Mouse (Mus musculus) Patski (cell line): ENCODE data around the gene Trpm1. TPM values are rescaled to one million over a fixed set of nuclear protein-coding genes. Genes with fewer than 3 reads are reported as not detected.

ENCODE experiments used
- ATAC-seq: fragments of 100-300 bp; one replicate; pipeline ENCODE4 v1.8.0; 2021
- CTCF ChIA-PET: fragments of 350-600 bp; sonication (Branson Sonifier 250); formaldehyde crosslinking; loops from one replicate; lab custom pipeline; 2022; ENCODE audit warnings: inconsistent platforms; lab: Charles Lee
- POLR2A ChIA-PET: fragments of 350-600 bp; sonication (Branson Sonifier 250); formaldehyde crosslinking; loops from one replicate; lab custom pipeline; 2022; ENCODE audit warnings: antibody characterized with exemption, inconsistent platforms; lab: Charles Lee
- DNase-seq: peaks from one replicate; pipeline ENCODE4 v3.0.0-alpha.2; 2011; ENCODE audit warnings: low read depth, low spot score
- H3K27me3 ChIP-seq: fragments of 371-371 bp; one replicate; pipeline ENCODE4 v1.5.1; 2021
- CTCF ChIP-seq: fragments of 100-300 bp; IDR thresholded peaks from one replicate; pipeline ENCODE4 v1.5.1; 2021
- in situ Hi-C: fragments of 300-500 bp; cut with MboI; formaldehyde crosslinking; loops from 3 replicates; pipeline ENCODE4 v1.11.1; 2018; ENCODE audit warnings: low pct_unique_long_range_greater_than_20kb, mixed read lengths
- polyA plus RNA-seq: library from polyadenylated mRNA; unstranded; gene quantifications from one replicate; pipeline ENCODE4 v1.2.3, GENCODE M21; 2021

The Trpm1 gene
- polyA plus RNA-seq, 1 experiment from 2014 or later = 0.28 TPM

- ATAC-seq = no peak
- in situ Hi-C loops = loop anchor here (5.0 to 10.0 kb wide), 2 partner anchors 159 to 572 kb away; no protein-coding TSS in a partner anchor
- no peak for DNase-seq
These were observed 9.5 kb downstream of the Trpm1 start for GRCm38 (mm10) chr7:64163086-64163485.

GRCm38 (mm10) chr7:64163890-64164289 is 10.3 kb downstream of the Trpm1 start:
- ChIA-PET CTCF (interaction anchor here (0.9 to 2.3 kb wide), 12 partner anchors 8 to 410 kb away, joined by 3 to 10 read pairs (median 4); partner anchors contain the start of gene Mtmr10), POLR2A (no interaction called here)
- no peak for DNase-seq
- no peak for ATAC-seq
- in situ Hi-C loops = loop anchor here (5.0 to 10.0 kb wide), 2 partner anchors 158 to 571 kb away; no protein-coding TSS in a partner anchor
- no peak for TF ChIP-seq CTCF
- no peaks in the 10 kb centered on the region for H3K27me3 ChIP-seq

More at GRCm38 (mm10) chr7:64163086-64163485, 9.5 kb downstream of the Trpm1 start:
- ChIA-PET POLR2A (no interaction called here), CTCF (interaction anchor here (2.3 kb wide), 1 partner anchor 12 kb away, joined by 9 read pairs; no protein-coding TSS in a partner anchor)
- no peaks in the 10 kb centered on the region for H3K27me3 ChIP-seq
- TF ChIP-seq CTCF = no peak

GRCm38 (mm10) chr7:64164997-64165396 is 11.4 kb downstream of the Trpm1 start:
- POLR2A ChIA-PET = interaction anchor here (0.7 kb wide), 1 partner anchor 207 kb away, joined by 4 read pairs; no protein-coding TSS in a partner anchor
- CTCF ChIA-PET = interaction anchor here (0.9 to 2.3 kb wide), 15 partner anchors 9 to 171 kb away, joined by 3 to 10 read pairs (median 4); partner anchors contain the start of gene Mtmr10
- in situ Hi-C loops = loop anchor here (5.0 to 10.0 kb wide), 2 partner anchors 157 to 570 kb away; no protein-coding TSS in a partner anchor
- ATAC-seq = peak; percentile 86
- no peaks in the 10 kb centered on the region for H3K27me3 ChIP-seq
- DNase-seq = no peak
- TF ChIP-seq CTCF = peak; percentile 96

- DNase-seq = no peak
- ChIA-PET POLR2A (no interaction called here), CTCF (interaction anchor here (0.8 to 2.2 kb wide), 3 partner anchors 9 to 12 kb away, joined by 3 to 9 read pairs (median 8); no protein-coding TSS in a partner anchor)
- in situ Hi-C loops = loop anchor here (10.0 kb wide), 1 partner anchor 569 kb away; no protein-coding TSS in a partner anchor
- no peaks in the 10 kb centered on the region for H3K27me3 ChIP-seq
- ATAC-seq = no peak
- no peak for TF ChIP-seq CTCF
These were observed 12.4 kb downstream of the Trpm1 start for GRCm38 (mm10) chr7:64166025-64166424.

- in situ Hi-C loops = loop anchor here (10.0 kb wide), 1 partner anchor 568 kb away; no protein-coding TSS in a partner anchor
- DNase-seq = no peak
- ATAC-seq = no peak
- TF ChIP-seq CTCF = no peak
- H3K27me3 ChIP-seq = no peaks in the 10 kb centered on the region
- ChIA-PET CTCF (interaction anchor here (2.2 kb wide), 1 partner anchor 11 kb away, joined by 9 read pairs; no protein-coding TSS in a partner anchor), POLR2A (no interaction called here)
These were observed 13.1 kb downstream of the Trpm1 start for GRCm38 (mm10) chr7:64166724-64167123.

GRCm38 (mm10) chr7:64179310-64179709 is 25.7 kb downstream of the Trpm1 start:
- POLR2A ChIA-PET = interaction anchor here (0.6 kb wide), 1 partner anchor 151 kb away, joined by 3 read pairs; no protein-coding TSS in a partner anchor
- ATAC-seq = no peak
- no peaks in the 10 kb centered on the region for H3K27me3 ChIP-seq
- TF ChIP-seq CTCF = peak; percentile 63
- in situ Hi-C loops = no loop called here
- CTCF ChIA-PET = interaction anchor here (0.7 to 3.0 kb wide), 3 partner anchors 8 to 118 kb away, joined by 3 to 9 read pairs (median 3); no protein-coding TSS in a partner anchor
- DNase-seq = no peak

- ATAC-seq (no peak), DNase-seq (no peak)
- no peak for TF ChIP-seq CTCF
- in situ Hi-C loops = no loop called here
- POLR2A ChIA-PET = interaction anchor here (0.5 kb wide), 1 partner anchor 62 kb away, joined by 4 read pairs; no protein-coding TSS in a partner anchor
- CTCF ChIA-PET = no interaction called here
- no peaks in the 10 kb centered on the region for H3K27me3 ChIP-seq
These were observed 31.7 kb downstream of the Trpm1 start for GRCm38 (mm10) chr7:64185203-64185931.

- H3K27me3 ChIP-seq = no peaks in the 10 kb centered on the region
- no peak for TF ChIP-seq CTCF
- in situ Hi-C loops = no loop called here
- ChIA-PET POLR2A (no interaction called here), CTCF (no interaction called here)
- no peak for ATAC-seq
- DNase-seq = no peak
These were observed 32.3 kb downstream of the Trpm1 start for GRCm38 (mm10) chr7:64185932-64186312.

- in situ Hi-C loops = no loop called here
- TF ChIP-seq CTCF = no peak
- ATAC-seq = peak; percentile 88
- POLR2A ChIA-PET = no interaction called here
- DNase-seq = peak; percentile 71
- H3K27me3 ChIP-seq = no peaks in the 10 kb centered on the region
- CTCF ChIA-PET = interaction anchor here (0.9 to 1.9 kb wide), 4 partner anchors 10 to 85 kb away, joined by 3 to 5 read pairs (median 4); no protein-coding TSS in a partner anchor
These were observed 38.8 kb downstream of the Trpm1 start for GRCm38 (mm10) chr7:64192261-64192943.

- TF ChIP-seq CTCF = no peak
- POLR2A ChIA-PET = no interaction called here
- CTCF ChIA-PET = interaction anchor here (1.8 kb wide), 1 partner anchor 26 kb away, joined by 4 read pairs; no protein-coding TSS in a partner anchor
- in situ Hi-C loops = no loop called here
- no peak for ATAC-seq
- no peaks in the 10 kb centered on the region for H3K27me3 ChIP-seq
- no peak for DNase-seq
These were observed 39.8 kb downstream of the Trpm1 start for GRCm38 (mm10) chr7:64193476-64193875.
